Mouse (Mus musculus): Measurements from ENCODE around the gene Tmem37.

The Tmem37 gene

DNA sequence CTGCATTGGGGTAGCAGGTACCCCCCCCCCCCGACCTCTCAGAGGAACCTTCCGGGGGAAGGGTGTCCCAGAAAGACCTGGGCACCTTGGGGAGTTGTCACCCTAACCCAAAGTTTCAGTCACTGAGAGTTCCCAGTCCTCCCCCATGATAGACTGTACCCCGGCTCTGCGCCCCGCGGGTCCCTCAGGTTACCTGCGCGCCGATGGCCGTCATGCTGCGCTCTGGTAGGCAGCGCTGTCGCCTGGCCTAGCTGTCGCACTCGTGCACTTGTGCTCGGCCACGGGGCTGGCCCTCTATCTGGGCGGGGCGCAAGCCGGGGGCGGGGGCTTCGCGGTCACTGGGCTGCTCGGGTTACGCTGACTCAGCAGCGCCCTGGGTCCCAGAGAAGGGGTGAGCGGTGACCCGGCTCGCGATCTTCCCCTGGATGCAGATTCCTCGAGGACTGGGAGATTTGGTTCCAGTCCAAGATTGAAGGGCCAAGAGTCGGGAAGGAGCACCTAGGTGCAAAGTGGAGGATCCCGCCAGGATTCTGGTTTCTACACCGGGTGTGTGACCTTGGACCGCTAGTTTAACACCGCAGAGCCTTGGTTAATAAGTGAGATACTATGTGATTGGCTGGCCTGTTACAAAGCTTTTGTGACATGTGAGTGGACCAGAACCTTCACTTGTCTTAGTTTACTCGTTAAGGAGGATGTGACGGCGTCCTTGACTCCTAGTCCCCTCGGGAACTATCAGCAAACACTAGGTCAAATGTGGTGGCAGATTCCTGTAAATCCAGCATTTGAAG is at the start of gene Tmem37:
Tmem37 (minus strand) TSS at position 556 of the 788 bp plus-strand sequence.
- DNase-seq (ENCODE audit: low spot score in 2 of 2), result peak; percentile 24 to 26

DNA sequence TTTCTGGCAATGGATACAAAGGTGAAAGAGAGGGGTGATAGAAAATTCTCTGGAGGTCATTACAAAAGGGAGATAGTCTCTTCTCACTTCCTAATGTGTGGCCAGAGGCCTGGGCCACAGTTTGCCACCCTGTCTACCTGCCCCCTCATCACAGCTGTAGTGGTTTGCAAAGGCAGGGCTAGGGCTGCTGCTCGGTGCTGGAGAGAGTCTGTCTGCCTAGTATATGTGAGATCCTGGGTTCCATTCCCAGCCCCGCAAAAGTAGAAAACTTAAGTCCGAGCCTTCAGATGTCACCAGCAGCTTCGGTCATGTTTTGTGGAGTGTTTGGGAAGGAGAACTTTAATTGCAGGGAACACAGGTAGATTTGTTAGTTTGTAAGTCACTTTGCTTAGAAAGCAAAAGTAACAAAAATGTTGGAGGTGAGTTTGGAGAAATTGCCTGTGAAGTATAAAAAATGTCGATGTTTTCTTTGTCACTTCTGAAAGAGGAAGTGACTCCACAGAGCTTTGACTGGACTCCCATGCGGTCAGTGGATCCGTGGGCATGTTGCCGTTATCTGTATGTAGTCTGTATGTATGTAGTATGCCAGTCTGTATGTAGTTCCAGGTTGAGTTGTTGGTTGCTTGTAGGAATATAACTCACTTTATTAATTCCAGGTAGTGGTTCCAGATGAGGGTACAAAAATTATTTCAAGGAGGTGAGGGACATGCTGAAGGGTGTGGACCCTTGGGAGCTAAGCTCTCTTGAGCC is 48.9 kb upstream of the Tmem37 start:
- no peak for DNase-seq (ENCODE audit: low spot score in 2 of 2)

GRCm38 (mm10) chr1:120121930-120122530 is 48.2 kb upstream of the Tmem37 start:
- no peak for DNase-seq (ENCODE audit: low spot score in 2 of 2)

DNA sequence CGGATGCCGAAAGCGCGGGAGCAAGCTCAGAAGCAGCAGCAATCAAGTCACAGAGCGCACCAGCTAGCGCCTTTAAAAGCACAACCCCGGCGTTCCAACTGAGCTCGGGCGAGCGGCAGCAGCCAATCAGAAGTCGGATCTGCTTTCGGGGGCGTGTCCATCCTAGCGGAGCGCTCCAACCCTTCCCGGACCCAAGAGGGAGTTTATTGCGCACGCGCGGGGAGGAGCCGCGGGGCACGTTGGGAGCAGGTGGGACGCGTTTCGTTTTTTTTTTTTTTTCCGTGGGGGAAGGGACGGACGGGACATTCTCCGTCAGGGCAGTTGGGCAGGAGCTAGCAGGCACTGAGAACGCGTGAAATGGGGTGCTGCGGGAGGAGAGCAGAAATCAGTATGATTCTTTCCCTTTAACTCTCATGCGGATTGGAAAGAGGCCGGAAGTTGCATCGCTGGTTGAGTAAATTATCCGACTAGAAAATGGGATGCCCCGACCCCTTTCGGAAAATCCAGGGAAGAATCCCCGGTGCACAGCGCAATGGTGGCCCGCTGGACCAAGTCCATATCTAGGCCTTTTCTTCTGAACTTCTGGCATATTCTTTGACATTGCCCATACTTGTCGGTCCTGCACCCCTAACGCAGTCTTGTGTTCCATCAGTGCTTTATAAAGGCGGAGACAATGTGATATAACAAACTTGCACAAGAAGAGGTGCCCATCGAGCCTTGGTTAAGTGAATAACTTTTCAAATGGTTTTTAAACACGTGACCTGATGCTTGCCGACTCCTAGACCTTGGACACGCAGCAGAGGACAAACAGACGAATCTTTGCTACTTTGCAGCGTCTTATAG is 47.3 kb upstream of the Tmem37 start, which contains the start of the genes Dbi and 3110009E18Rik:
Dbi (minus strand) TSS at position 110 of the 843 bp plus-strand sequence.
3110009E18Rik (plus strand) TSS at position 219 of the 843 bp plus-strand sequence.
- peak; percentile 96 to 98 for DNase-seq (ENCODE audit: low spot score in 2 of 2)

DNA sequence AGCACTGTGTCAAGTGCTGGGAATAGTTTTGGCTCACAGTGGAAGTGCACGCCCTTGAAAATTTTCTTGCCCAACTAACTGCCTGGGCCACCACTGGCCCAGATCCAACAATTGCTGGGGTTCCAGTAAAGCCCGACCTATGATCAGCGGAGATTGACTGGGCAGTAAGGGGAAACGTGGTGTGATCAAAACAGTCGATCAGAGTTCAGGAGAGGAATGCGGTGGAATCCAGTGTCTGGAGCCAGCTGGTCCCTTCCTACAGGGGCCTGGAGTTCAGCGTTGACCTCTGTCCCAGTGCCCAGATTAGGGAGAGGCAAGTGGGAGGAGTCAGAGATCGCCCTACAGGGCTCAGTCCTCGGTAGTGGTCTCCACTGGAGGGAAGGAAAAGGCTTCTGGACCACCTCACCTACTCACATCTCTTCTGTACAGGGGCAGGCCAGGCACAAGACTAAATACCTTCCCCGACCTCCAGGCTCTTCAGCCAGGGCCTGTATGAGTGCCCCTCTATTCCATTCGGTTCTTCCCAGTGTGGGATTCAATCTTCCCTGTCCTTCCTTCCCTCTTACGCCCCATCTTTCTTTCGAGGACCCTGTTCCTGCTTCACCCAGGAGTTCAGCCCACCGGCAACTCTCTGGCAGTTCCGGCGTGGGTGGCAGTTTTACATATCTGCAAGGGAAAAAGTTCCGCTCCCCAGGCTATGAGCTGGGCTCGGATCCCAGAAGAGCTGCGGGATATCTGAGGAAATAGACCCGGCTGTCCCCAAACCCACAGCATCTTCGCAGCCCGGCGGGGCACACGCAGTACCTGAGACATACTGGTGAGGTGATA is 46.5 kb upstream of the Tmem37 start:
- DNase-seq (ENCODE audit: low spot score in 2 of 2), result no peak

DNA sequence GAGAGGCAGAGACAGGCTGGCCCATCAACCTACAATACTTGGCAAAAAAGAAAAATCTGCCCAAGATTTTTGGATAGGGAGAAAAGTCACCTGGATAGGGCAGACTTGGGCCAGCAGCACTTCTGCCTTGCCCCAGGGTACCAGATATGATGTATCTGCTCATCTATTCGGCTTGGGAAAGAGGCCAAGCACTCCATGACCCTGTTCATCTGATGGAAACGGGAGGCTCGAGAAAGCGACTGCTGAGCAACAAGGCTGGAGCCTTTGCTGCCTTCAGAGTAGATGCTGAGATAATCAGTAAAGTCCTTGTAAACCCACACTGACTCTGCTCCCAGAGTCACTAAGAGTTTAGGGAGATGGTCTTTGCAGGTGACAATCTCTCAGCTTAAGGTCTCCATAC is 45.5 kb upstream of the Tmem37 start:
- DNase-seq (ENCODE audit: low spot score in 2 of 2), result no peak

DNA sequence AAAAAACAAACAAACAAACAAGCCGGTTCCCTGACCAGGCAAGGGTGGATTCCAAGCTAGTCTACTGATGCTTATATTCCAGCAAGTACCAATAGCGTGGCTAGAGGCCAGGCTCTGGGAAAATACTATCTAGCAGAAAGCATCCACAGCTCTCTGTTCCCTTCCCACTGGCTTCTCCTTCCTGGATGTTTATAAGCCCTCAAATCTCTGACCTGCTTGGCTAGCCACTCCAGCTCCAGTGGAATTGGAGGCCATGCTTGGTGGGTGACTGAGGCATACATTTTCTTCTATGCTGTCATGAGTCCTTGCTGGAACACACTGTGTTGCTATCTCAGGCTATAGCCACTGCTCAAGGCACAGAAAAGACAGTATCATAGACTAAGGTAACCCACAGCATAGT is 45.0 kb upstream of the Tmem37 start:
- DNase-seq (ENCODE audit: low spot score in 2 of 2), result no peak

DNA sequence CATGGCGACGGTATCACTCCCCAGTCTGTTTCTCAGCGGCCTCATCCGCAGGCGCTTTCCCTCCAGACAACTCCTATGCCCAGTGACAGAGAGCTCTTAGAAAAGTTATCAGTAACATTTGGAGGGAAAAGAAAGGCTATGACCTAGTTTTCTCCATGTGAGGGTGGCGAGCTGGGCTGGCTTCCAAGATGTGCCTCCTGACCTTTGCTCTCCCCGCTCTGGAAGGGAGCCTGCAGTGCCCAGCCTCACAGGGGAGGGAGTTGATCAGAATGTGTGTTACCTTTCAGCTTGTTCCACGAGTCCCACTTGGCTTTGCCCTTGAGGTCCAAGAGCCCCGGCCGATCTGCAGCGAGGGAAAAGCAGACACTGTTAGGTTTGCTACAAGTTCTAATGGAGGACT is 42.2 kb upstream of the Tmem37 start:
- no peak for DNase-seq (ENCODE audit: low spot score in 2 of 2)

GRCm38 (mm10) chr1:120115671-120116081 is 41.8 kb upstream of the Tmem37 start:
- DNase-seq (ENCODE audit: low spot score in 2 of 2), result peak; percentile 70 to 83

- DNase-seq (ENCODE audit: low spot score in 2 of 2), result no peak
Measured at GRCm38 (mm10) chr1:120112251-120113187, 38.6 kb upstream of the Tmem37 start.

- no peak for DNase-seq (ENCODE audit: low spot score in 2 of 2)
Measured at GRCm38 (mm10) chr1:120111766-120112165, 37.9 kb upstream of the Tmem37 start.

DNA sequence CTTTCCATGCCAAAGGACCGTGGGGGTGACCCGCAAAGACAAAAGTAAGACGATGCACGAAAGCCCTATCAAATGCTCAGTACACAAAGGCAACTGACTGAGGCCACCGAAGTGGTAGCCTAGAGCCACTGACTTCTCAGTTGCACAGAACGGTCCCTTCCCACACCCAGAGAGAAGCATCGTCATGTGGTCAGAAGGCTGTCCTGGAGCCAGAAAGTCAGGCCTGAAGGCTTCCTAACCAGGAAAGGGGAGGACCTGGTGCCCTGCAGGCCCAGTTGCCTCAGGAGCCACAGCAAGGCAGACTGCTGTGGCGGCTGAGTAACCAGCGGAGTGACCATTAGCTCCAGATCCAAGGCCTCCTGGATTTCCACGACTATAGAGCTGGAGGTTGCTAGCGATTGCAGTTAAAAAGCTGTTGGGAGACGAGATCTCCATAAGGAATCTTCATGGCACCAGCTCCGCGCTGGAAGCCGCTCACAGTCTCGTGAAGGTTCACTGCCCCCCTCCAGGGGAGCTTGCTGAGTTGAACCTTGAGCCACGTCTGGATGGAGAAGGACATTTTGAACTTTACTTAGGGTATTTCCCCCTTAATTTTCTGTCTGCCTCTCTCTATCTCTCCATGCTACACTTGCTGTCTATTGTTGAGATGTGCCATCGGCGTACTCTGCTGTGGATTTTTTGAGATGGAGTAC is 36.0 kb upstream of the Tmem37 start:
- no peak for DNase-seq (ENCODE audit: low spot score in 2 of 2)

- no peak for DNase-seq (ENCODE audit: low spot score in 2 of 2)
Measured at GRCm38 (mm10) chr1:120105556-120105959, 31.7 kb upstream of the Tmem37 start.

GRCm38 (mm10) chr1:120101227-120101609 is 27.3 kb upstream of the Tmem37 start:
- no peak for DNase-seq (ENCODE audit: low spot score in 2 of 2)

GRCm38 (mm10) chr1:120100456-120101226 is 26.8 kb upstream of the Tmem37 start:
- no peak for DNase-seq (ENCODE audit: low spot score in 2 of 2)

- DNase-seq (ENCODE audit: low spot score in 2 of 2), result peak in 1 of 2 experiments; percentile 23
Measured at GRCm38 (mm10) chr1:120099483-120099882, 25.6 kb upstream of the Tmem37 start.

DNA sequence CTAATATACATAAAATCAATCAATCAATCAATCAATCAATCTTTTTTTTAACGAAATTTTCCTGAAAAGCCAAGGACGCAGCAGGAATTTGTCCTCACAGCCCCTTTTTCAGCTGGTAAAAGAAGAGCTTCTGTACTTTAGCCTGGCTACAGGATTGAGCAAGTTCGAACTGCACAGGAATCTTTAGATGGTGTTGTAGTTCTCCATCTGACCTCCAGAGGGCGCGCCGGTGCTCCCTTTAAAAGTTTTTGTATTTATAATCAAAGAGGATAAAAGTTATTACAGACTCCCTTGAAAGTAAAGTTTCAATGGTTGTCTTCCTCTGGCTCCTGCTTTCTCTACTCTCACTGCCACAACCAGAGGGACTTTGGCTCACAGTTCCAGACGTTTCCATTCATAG is 24.5 kb upstream of the Tmem37 start:
- peak; percentile 86 to 88 for DNase-seq (ENCODE audit: low spot score in 2 of 2)

GRCm38 (mm10) chr1:120094920-120095319 is 21.0 kb upstream of the Tmem37 start:
- DNase-seq (ENCODE audit: low spot score in 2 of 2), result no peak

Data from right cerebral cortex, adult 2 months (tissue).